Mouse (Mus musculus) hindbrain, embryonic 12.5 days (tissue): ENCODE data around the gene Cep85l. TPM values are rescaled to one million over a fixed set of nuclear protein-coding genes. Genes with fewer than 3 reads are reported as not detected.

Source experiments
- ATAC-seq: fragments of 200-750 bp; cut with Nextera tagmentation; 2 replicates; pipeline ENCODE4 v1.8.0; 2017; ENCODE audit warnings: moderate TSS enrichment; ENCODE audit not compliant: low FRiP score
- H3K27ac ChIP-seq: fragments of 300-500 bp; sonication (generic); 2 replicates; pipeline ENCODE4 v1.5.1; 2016; ENCODE audit warnings: mild to moderate bottlenecking
- H3K27me3 ChIP-seq: fragments of 300-500 bp; sonication (generic); 2 replicates; pipeline ENCODE4 v1.6.1; 2016; ENCODE audit warnings: mild to moderate bottlenecking
- H3K36me3 ChIP-seq: fragments of 300-500 bp; sonication (generic); 2 replicates; pipeline ENCODE4 v1.6.1; 2016; ENCODE audit warnings: mild to moderate bottlenecking
- H3K4me1 ChIP-seq: fragments of 300-500 bp; sonication (generic); 2 replicates; pipeline ENCODE4 v1.6.1; 2016
- H3K4me2 ChIP-seq: fragments of 300-500 bp; sonication (generic); replicated peaks from 2 replicates; pipeline ENCODE4 v1.6.1; 2016; ENCODE audit warnings: mild to moderate bottlenecking
- H3K4me3 ChIP-seq: fragments of 300-500 bp; sonication (generic); 2 replicates; pipeline ENCODE4 v1.5.1; 2016; ENCODE audit warnings: mild to moderate bottlenecking
- H3K9ac ChIP-seq: fragments of 300-500 bp; sonication (generic); 2 replicates; pipeline ENCODE4 v1.6.1; 2016; ENCODE audit warnings: mild to moderate bottlenecking, moderate library complexity
- H3K9me3 ChIP-seq: fragments of 300-500 bp; sonication (generic); replicated peaks from 2 replicates; pipeline ENCODE4 v1.6.1; 2016; ENCODE audit warnings: mild to moderate bottlenecking
- WGBS: fragments of 180-500 bp; shearing (Covaris S2); methylation state at CpG from one replicate; pipeline ENCODE4 v1.1.7; 2016; 5-methylcytosine and 5-hydroxymethylcytosine counted together
- polyA plus RNA-seq: library from polyadenylated mRNA; unstranded; fragments of >200 nt; fragmentation: Nextera tagmentation; extraction: Ambion mirVana; gene quantifications from 2 replicates; pipeline ENCODE4 v1.2.1, GENCODE M21; 2016

Cep85l gene
- polyA plus RNA-seq, 1 experiment from 2014 or later: 9.4 TPM

DNA sequence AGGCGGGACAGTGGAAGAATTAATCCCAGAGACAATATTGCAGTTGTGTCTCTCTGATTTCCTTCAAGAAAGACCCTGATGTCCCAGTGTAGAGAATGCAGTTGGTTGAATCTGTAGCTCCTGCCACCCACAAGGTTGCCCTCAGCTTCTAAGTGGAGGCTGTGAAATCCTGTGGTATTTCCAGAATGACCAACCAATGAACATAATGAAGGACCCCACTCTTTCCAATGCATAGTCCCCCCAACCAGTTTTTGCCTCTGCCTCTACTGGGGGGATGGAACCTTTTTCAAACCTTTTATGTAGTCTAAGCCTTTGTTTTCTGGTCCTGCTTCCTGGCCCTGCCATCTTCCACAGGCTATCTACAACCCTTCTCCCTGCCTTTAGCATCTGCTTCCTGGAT is 5.1 kb upstream of the Cep85l start:
- ATAC-seq: no peak
- Histone ChIP-seq H3K27me3 (no peaks in the 10 kb centered on the region), H3K9me3 (no peaks in the 10 kb centered on the region), H3K27ac (no peak overlapping the region), H3K4me1 (peaks cover 3% of the 10 kb centered on the region; the same call in 1 of the 2 replicates), H3K9ac (no peak overlapping the region), H3K4me2 (no peak overlapping the region), H3K4me3 (no peak overlapping the region), H3K36me3 (no peaks in the 10 kb centered on the region)
- WGBS: 84% methylated on average over 1 of the region's 1 CpGs

DNA sequence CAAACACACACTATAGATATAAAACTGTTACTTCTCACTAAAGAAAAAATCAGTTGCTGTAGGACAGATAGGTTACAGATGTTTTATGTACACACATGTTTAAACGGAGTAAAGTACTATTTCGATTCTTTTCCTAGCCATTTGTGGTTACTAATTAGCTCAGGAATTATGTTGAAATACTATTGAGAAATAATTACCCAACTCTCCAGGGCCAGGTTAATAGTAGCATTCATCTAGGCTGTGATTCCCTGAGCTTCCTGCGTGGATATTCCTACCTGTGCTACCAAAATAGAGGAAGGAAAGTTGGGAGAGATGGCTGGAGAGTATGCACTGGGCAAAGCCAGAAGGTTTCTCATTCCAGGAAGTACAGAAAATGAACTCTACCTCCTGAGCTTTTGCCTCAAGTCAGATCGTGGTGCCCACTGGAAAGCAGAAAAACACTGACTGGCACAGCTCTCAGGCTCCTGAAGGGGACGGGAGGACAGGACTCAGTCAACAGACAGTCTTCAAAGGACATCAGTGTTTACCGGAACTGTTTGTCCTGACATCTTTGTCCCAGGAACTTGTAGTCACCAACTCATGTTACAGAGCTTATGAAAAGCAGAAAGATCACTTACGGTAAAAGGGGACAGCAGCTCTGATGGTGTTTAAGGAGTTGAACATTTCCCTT is 3.1 kb upstream of the Cep85l start:
- Histone ChIP-seq H3K4me1 (peaks cover 5% of the 10 kb centered on the region; the same call in 1 of the 2 replicates), H3K4me2 (no peak overlapping the region), H3K4me3 (no peak overlapping the region), H3K27ac (no peak overlapping the region), H3K27me3 (no peaks in the 10 kb centered on the region), H3K9me3 (no peaks in the 10 kb centered on the region), H3K36me3 (no peaks in the 10 kb centered on the region), H3K9ac (no peak overlapping the region)
- ATAC-seq: no peak
- 75% methylated on average over 7 of the region's 7 CpGs for WGBS

DNA sequence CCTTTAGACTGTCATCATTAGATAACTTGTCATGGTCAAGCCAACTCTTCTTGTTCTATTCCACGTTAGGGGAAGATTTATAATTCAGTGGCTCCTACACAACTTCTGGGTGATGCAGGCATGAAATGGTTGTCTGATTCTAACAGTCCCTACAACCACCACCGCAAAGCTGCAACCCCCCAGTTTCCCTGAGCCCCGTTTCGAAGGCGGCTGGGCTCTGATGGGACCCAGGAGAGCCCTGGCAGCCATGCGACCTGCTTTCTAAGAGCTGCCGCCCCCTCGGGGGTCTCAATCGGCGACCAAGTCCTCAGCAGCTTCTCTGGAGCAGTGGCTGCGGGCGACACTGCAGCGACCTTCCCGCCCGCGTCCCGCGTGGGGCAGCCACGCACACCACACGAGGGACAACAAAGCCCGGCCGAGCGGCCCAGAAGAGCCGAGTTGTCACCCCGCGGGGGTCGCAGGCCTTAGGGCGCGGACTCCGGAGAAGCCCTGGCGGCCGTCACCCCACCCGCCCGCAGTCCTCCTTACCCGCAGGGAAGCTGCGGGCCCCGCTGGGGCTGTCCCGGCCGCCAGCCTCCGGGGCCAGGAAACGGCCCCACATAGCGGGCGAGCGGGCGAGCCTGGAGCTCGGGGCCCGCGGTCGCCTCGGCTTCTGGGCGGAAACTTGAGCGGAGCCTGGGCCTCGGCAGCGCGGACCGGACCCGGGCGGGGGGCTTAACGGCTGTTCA is 602 bp downstream of the Cep85l start:
- no peaks in the 10 kb centered on the region for H3K27me3 ChIP-seq
- no peaks in the 10 kb centered on the region for H3K9me3 ChIP-seq
- peak overlapping the region; percentile 68 for H3K4me3 ChIP-seq
- peak; percentile 89 for ATAC-seq
- whole genome bisulfite sequencing: under 1% methylated on average over 57 of the region's 59 CpGs
- H3K4me2 ChIP-seq: peak overlapping the region; percentile 65
- peak overlapping the region; percentile 96 for H3K9ac ChIP-seq
- H3K4me1 ChIP-seq: peaks cover 16% of the 10 kb centered on the region
- peak overlapping the region; percentile 95 for H3K27ac ChIP-seq
- H3K36me3 ChIP-seq: no peaks in the 10 kb centered on the region

DNA sequence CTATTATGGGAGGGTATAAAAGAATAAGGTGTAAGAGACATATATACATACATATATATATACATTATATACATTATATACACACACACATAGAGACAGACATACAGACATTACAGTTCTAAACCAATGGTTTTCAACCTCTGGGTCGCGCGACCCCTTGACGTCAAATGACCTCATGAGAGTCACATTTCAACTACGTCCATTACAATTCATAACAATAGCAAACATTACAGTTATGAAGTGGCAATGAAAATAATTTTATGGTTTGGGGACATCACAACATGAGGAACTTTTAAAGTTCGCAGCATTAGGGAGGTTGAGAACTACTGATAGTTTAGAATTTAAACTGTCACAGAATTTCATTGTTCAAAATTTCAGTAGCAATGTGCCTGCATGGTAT is 1.5 kb downstream of the Cep85l start:
- Histone ChIP-seq H3K27me3 (no peaks in the 10 kb centered on the region), H3K4me2 (peak overlapping the region; percentile 65), H3K9ac (peak overlapping the region; percentile 96; the same call in 1 of the 2 replicates), H3K4me1 (peaks cover 16% of the 10 kb centered on the region), H3K36me3 (no peaks in the 10 kb centered on the region), H3K4me3 (peak overlapping the region; percentile 68), H3K9me3 (no peaks in the 10 kb centered on the region), H3K27ac (no peak overlapping the region)
- no peak for ATAC-seq
- 74% methylated on average over 6 of the region's 6 CpGs for WGBS

DNA sequence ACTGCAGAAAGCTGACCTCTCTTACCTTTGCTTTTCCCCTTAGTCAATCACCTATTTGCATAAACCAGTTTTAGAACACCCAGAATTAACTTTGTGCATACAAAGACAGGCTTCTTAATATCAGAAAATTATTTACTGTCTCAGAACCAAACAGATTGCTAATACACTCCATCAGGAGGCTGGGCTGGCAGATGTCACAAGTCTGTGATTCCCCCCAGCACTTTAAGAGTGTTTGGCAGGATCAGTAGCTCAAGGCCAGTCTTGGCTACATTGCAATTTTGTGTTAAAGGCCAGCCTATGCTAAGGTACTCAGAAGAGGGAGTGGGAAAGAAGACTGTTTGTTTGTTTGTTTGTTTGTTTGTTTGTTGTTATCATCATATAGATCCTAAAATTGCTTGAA is 2.7 kb downstream of the Cep85l start:
- no peak overlapping the region for H3K4me3 ChIP-seq
- ATAC-seq: no peak
- H3K4me2 ChIP-seq: peak overlapping the region; percentile 19
- H3K36me3 ChIP-seq: no peaks in the 10 kb centered on the region
- H3K4me1 ChIP-seq: peaks cover 16% of the 10 kb centered on the region
- no peak overlapping the region for H3K9ac ChIP-seq
- H3K9me3 ChIP-seq: 0 out of 2 replicates have a peak, but pooled peaks cover 4% of the 10 kb centered on the region
- no peak overlapping the region for H3K27ac ChIP-seq
- H3K27me3 ChIP-seq: no peaks in the 10 kb centered on the region

DNA sequence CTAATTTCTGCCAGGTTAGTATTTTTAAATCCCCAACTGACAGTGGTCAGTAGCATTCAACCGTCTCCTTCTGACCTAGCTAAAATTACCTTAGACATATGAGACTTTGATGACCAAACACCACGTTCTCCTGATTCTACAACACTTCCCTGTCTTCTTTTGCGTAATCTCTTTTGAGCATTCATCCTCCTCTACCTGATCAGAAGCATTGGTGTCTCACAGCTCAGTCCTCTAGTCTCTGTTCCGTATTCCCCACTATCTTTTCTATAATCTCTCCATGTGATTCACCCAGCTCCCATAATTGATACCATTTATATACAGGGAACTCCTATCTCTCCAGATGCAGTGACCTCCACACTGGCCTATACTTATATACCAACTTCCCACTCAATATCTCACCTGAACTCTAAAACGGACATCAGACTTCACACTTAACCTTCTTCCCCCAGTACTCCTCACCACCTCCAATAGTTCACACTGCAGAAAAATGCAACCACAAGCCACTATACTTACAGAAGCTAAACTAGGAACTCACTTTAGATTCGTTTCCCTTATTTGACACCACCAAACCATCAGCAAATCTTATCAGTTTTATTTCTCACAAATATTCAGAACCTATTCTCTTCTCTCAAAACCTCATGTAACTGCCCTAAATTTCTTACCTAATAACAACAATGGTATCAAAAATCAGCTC is 5.7 kb downstream of the Cep85l start:
- H3K36me3 ChIP-seq: no peaks in the 10 kb centered on the region
- H3K4me1 ChIP-seq: peaks cover 13% of the 10 kb centered on the region
- H3K9me3 ChIP-seq: peaks cover 9% of the 10 kb centered on the region; the same call in 1 of the 2 replicates
- H3K4me2 ChIP-seq: no peak overlapping the region
- 92% methylated on average over 6 of the region's 6 CpGs for WGBS
- H3K9ac ChIP-seq: no peak overlapping the region
- no peak for ATAC-seq
- H3K4me3 ChIP-seq: no peak overlapping the region
- no peaks in the 10 kb centered on the region for H3K27me3 ChIP-seq
- no peak overlapping the region for H3K27ac ChIP-seq

DNA sequence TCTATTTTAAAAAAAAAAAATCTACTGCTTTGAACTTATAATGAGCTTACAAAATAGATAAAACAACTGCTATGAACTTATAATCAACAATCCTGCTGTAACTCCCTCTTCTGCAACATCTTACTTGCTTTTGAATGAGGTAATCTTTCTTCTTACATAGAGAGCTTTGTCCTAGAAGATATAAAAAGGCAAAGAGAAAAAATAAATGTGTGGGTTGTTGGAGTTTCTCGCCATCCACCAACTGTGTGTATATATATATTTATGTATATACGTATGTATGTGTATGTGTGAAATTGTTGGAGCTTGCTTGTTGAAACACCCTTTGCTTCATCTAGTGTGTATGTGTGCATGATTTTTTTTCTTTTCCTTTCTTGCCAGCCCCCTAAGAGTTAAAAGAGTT is 12.5 kb downstream of the Cep85l start:
- 93% methylated on average over 2 of the region's 2 CpGs for WGBS
- peaks cover 6% of the 10 kb centered on the region; the same call in 1 of the 2 replicates for H3K9me3 ChIP-seq
- ATAC-seq: no peak
- no peaks in the 10 kb centered on the region for H3K36me3 ChIP-seq
- no peak overlapping the region for H3K4me2 ChIP-seq
- H3K27me3 ChIP-seq: no peaks in the 10 kb centered on the region
- no peak overlapping the region for H3K9ac ChIP-seq
- H3K4me1 ChIP-seq: no peaks in the 10 kb centered on the region
- no peak overlapping the region for H3K4me3 ChIP-seq
- no peak overlapping the region for H3K27ac ChIP-seq

DNA sequence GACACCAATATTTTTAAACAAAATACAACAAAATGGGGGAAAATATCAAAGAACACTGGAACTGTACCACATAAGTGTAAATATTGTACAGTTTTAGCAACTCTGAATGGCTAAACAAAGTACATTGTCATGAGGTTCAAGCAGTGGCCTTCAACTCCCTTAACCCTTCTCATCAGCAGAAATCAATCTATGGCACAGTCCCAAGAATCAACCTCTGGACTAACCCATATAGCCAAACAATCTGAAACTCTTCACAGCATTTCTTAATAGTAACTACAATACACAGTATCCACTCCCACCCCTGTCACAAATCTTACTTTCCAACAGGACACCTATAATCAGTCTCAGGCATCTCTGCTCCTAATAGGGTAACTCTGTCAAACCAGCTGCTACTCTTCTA is 15.4 kb downstream of the Cep85l start:
- Histone ChIP-seq H3K27ac (no peak overlapping the region), H3K4me3 (no peak overlapping the region), H3K9ac (no peak overlapping the region), H3K36me3 (no peaks in the 10 kb centered on the region), H3K9me3 (no peaks in the 10 kb centered on the region), H3K27me3 (no peaks in the 10 kb centered on the region), H3K4me1 (no peaks in the 10 kb centered on the region), H3K4me2 (no peak overlapping the region)
- no peak for ATAC-seq

DNA sequence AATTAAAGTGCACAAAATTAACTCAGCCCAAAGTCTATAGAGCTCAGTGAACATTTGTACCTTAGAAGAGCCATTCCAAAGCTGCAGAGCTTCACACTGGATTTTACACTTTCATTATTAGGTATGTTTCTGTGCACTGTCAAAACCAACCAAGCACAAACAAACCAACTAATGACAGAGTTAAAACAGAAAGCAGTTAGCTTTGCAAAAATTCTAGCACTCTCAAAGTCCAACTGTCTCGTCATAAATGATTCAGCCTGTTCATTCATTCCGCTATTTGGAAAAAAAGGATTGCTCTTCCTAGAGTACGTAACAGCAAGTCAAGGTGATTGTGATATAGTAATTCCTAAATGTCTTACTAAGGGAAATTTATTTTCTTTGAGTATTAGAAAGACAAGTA is 20.7 kb downstream of the Cep85l start:
- 92% methylated on average over 3 of the region's 3 CpGs for whole genome bisulfite sequencing

DNA sequence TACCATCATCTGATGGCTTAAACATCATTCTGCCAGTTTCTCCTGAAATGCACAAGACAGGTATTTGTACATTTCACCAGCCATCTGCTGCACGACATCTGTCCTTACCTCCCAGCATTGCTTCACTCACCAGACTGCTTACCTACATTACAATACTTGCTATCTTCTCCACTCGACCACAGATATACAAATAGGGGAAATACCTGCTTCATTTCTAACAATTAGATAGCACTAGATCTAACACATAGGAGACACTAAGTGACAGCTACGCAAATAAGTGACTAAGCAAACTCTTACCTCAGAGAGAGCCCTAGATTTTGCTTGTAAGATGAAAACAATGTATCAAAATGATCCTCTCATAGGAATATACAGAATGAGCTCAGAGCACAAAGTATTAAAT is 26.1 kb downstream of the Cep85l start:
- H3K4me3 ChIP-seq: no peak overlapping the region
- 86% methylated on average over 3 of the region's 3 CpGs for WGBS

More for the DNA sequence above, 20.7 kb downstream of the Cep85l start:
- Histone ChIP-seq H3K27ac (no peak overlapping the region), H3K4me1 (peaks cover 3% of the 10 kb centered on the region; the same call in 1 of the 2 replicates), H3K36me3 (peaks cover 5% of the 10 kb centered on the region), H3K4me2 (no peak overlapping the region), H3K9ac (no peak overlapping the region), H3K4me3 (no peak overlapping the region), H3K27me3 (no peaks in the 10 kb centered on the region), H3K9me3 (no peaks in the 10 kb centered on the region)
- no peak for ATAC-seq

DNA sequence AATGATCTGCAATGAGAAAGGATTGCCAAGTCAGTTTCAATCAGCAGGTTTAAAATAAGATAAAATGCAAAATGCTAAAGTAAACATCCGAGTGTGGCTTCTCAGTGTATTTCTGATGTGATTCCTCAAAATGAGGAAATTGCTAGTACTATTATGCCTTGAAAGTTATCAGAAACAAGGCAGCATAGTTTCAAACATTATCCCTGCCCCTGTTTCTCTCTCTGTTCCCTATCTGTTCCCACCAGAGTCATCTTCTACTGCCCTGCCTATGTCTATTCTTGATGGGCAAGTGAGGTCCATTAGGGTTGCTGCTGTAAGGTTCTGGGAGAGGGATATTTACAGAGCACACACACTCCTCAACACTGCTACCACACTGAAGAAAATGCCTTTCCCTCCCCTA is 30.5 kb downstream of the Cep85l start:
- WGBS: 87% methylated on average over 1 of the region's 1 CpGs
- no peak for ATAC-seq

More for the DNA sequence above, 26.1 kb downstream of the Cep85l start:
- Histone ChIP-seq H3K36me3 (peaks cover 8% of the 10 kb centered on the region), H3K9ac (no peak overlapping the region), H3K4me2 (no peak overlapping the region), H3K4me1 (peaks cover 3% of the 10 kb centered on the region; the same call in 1 of the 2 replicates), H3K27me3 (no peaks in the 10 kb centered on the region), H3K9me3 (no peaks in the 10 kb centered on the region), H3K27ac (no peak overlapping the region)
- no peak for ATAC-seq

More for the DNA sequence above, 30.5 kb downstream of the Cep85l start:
- Histone ChIP-seq H3K27ac (no peak overlapping the region), H3K9me3 (no peaks in the 10 kb centered on the region), H3K4me1 (no peaks in the 10 kb centered on the region), H3K4me2 (no peak overlapping the region), H3K4me3 (no peak overlapping the region), H3K27me3 (no peaks in the 10 kb centered on the region), H3K9ac (no peak overlapping the region), H3K36me3 (0 out of 2 replicates have a peak, but pooled peaks cover 5% of the 10 kb centered on the region)
